Mouse (Mus musculus) ES-Bruce4 (cell line): ENCODE data around the gene Ufc1.

Source experiments
- CTCF ChIP-seq: IDR thresholded peaks from one replicate; pipeline ENCODE4 v1.8.1; 2011; ENCODE audit warnings: low read depth, low read length
- POLR2A ChIP-seq: IDR thresholded peaks from one replicate; pipeline ENCODE4 v1.8.1; 2011; ENCODE audit warnings: low read length; ENCODE audit not compliant: insufficient read depth

DNA sequence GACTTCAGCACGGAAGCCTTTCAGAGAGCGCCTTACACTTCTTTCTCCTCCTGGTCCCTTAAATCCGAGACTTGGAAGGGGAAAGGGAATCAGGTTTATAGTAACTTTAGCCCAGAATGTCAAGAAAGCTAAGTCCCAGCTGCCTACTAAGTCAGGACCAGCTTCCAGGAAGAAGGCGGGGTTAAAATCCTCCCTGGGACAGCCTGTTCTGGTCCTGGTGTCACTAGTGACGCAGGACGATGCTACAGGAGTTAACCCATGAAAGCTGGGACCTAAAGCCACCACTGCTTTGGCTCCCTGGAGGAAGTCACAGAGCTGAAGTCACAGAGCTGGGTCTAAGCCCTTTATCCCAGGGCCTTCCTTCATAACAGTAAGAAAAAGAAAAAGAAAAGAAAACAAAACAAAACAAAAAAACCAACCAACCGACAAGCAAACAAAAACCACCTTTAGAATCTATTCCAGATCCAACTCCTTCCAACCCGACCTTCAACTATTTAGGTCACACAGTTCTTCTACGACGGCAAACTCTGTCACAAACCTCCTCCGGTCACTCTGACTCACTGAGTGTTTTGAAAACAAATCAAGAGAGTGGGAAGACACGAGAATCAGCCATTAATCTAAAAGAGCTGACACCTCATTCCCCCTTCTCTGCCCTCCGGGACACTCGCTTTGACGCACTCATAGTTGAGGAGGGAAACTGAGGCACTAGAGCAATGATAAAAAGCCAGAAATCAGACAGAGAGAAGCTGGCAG lies 54.7 kb downstream of the Ufc1 start:
- TF ChIP-seq POLR2A, result no peak
- no peak for TF ChIP-seq CTCF
